Mouse (Mus musculus) spleen, adult 2 months (tissue): ENCODE measurements around the gene Xpo1.

ENCODE experiments used
- CTCF ChIP-seq: fragments of 200-500 bp; IDR thresholded peaks from 2 replicates; pipeline ENCODE4 v1.5.1; 2011; ENCODE audit warnings: mild to moderate bottlenecking, inconsistent platforms; ENCODE audit not compliant: insufficient read depth, insufficient read length, insufficient replicate concordance; ENCODE audit errors: extremely low read depth
- POLR2A ChIP-seq: fragments of 200-500 bp; IDR thresholded peaks from 2 replicates; pipeline ENCODE4 v1.6.1; 2011; ENCODE audit warnings: low read depth, low read length, inconsistent platforms

DNA sequence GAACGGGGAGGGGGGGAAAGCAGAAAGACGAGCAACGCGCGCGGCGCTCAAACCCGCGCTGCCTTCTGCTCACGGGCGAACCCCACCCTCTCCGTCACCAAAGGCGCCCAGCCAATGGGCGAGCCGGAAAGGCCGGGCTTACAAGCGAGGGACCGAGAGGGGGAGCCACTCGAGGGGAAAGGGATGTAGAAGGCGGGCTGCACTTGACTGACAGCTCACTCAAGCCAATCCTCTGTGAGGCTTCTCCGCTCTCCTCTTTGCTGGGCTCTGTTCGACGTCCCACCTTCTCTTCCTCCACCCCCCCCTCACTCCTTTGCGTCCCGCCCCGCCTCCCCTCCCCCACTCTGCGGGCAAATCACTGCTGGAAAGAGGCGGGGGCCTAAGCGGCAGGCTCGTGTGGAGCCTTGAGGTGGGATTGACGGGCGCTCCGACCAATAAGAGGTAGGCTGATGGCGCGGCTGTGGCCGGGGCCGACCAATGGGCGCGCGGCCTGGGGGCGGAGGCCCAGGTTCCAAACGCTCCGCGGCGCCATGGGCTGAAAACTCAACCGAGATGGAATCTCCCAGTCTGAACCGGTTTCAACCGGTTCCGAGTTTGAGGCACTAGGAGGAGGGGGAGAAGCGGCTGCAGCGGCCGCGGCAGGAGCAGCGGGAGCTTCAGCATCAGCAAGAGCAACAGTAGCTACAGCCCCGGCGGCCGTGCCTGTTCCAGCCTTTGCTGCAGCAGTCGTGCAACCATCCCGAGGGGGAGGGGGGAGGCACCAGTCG lies at the start of gene Xpo1:
- TF ChIP-seq POLR2A (peak; percentile 68), CTCF (peak; percentile 23; the same call in 1 of the 2 replicates)
